14 mouse cellular contexts compared by ENCODE assay signal in the genomic region with DNA sequence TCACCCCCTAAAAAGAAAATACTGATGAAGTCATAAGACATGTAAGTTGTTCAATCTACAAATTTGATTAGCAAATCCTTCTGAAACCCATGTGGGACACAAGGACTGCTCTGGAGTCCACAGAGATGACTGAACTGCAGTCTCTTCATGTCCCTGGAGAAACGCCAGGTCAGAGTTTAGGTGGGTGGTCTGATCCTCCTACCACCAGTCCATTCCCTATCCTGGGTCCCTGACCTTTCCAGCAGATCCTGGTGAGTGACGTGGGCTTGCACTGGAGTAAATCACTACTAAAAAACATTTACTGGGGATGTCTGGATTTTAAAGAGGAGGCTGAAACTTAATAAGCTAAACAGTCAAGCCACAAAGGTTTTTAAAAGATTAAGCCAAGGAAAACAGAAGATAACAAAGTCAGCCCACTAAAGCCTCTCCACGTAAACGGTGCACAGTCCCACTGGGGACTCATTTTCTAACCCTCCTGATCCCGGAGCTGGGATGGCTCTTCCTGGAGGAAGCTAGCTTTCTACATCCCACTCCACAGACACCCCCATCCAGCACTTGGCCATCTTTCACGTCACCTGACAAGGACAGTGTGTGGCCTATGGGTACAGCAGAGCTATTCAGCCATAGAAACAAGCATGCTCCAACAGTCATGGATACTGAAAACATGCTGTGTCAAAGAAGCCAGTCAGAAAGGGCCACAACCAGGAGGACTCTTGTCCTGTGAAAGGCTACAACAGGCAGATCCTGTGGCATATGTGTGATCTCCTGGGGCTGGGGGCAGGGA. TPM values are rescaled to one million over a fixed set of nuclear protein-coding genes. Genes with fewer than 3 reads are reported as not detected.
A peak's percentile ranks its signal among the peaks of the same experiment; 100 is the strongest.
DNase-seq lines count a peak whose midpoint lies in the region; ATAC-seq and TF ChIP-seq lines count a peak whose summit lies in the region.
"Had no signal": no experiment of that assay in that cellular context is flagged by ENCODE, and none has a peak within 500 bp of the region (broad histone marks: within the 10 kb centered on the region; RNA-seq: fewer than 3 reads in every experiment).

No protein-coding gene starts in this region.

- no peaks in the 10 kb centered on the region for H3K9me3 ChIP-seq in erythroblast, embryonic 14.5 days (ENCODE audit: control insufficient read depth, low read length)
- no peaks in the 10 kb centered on the region for H3K9me3 ChIP-seq in kidney, embryonic 15.5 days (replicated peaks)
- no peaks in the 10 kb centered on the region for H3K9me3 ChIP-seq in MEL (replicated peaks; ENCODE audit: insufficient read depth, low read length)
- no peaks in the 10 kb centered on the region for H3K9me3 ChIP-seq in liver, embryonic 14.5 days (ENCODE audit: control insufficient read depth, low read length)
- H3K9me3 ChIP-seq: forebrain, embryonic 12.5 days; limb, embryonic 12.5 days had no signal

- 38% methylated on average over 6 of the region's 6 CpGs for WGBS in kidney, embryonic 15.5 days
- 50% methylated on average over 6 of the region's 6 CpGs for WGBS in liver, embryonic 14.5 days (ENCODE audit: insufficient replicate concordance)

- no peak for TF ChIP-seq POLR2A in MEL (IDR thresholded peaks at IDR 0.05; ENCODE audit: control insufficient read depth in 1 of 2, insufficient read depth in 1 of 2, low read depth in 1 of 2, low read length in 2 of 2, poor library complexity in 1 of 2)

- DNase-seq in kidney, adult 11 months, result no peak
- peak; percentile 14 for DNase-seq in MEL (ENCODE audit: low read depth, low spot score)
- no peak for DNase-seq in liver, embryonic 14.5 days (ENCODE audit: low read depth in 3 of 3, low spot score in 3 of 3)
- DNase-seq in thymus, postnatal 25 days, result no peak
- no peak for DNase-seq in gastrocnemius, postnatal 4 days (ENCODE audit: low spot score in 2 of 2)
- DNase-seq: cerebellum, postnatal 25 days; thymus, adult 18-20 months had no signal

- peak overlapping the region; percentile 17 for H3K4me3 ChIP-seq in erythroblast, embryonic 14.5 days (replicated peaks)
- no peak overlapping the region for H3K4me3 ChIP-seq in kidney, embryonic 15.5 days (replicated peaks)
- no peak overlapping the region for H3K4me3 ChIP-seq in MEL (ENCODE audit: control insufficient read depth in 1 of 2, insufficient read depth in 1 of 2, low read depth in 2 of 2, low read length in 2 of 2)
- H3K4me3 ChIP-seq in liver, embryonic 14.5 days (ENCODE audit: insufficient read depth in 1 of 2, low read depth in 2 of 2, low read length in 2 of 2), result no peak overlapping the region
- H3K4me3 ChIP-seq: forebrain, embryonic 12.5 days; layer of hippocampus, adult 2 months; limb, embryonic 12.5 days had no signal

- TF ChIP-seq RAD21 in MEL (IDR thresholded peaks at IDR 0.05; ENCODE audit: low read depth, low read length), result no peak

- 0 out of 2 replicates have a peak overlapping the region, but pooled peaks have one; percentile 21 for H3K9ac ChIP-seq in kidney, embryonic 15.5 days
- no peak overlapping the region for H3K9ac ChIP-seq in MEL (ENCODE audit: control insufficient read depth, low read depth, low read length, poor library complexity, severe bottlenecking)
- no peak overlapping the region for H3K9ac ChIP-seq in liver, embryonic 14.5 days (replicated peaks)
- H3K9ac ChIP-seq: forebrain, embryonic 12.5 days; limb, embryonic 12.5 days had no signal

- no peaks in the 10 kb centered on the region for H3K27me3 ChIP-seq in erythroblast, embryonic 14.5 days (ENCODE audit: control insufficient read depth)
- no peaks in the 10 kb centered on the region for H3K27me3 ChIP-seq in kidney, embryonic 15.5 days
- no peaks in the 10 kb centered on the region for H3K27me3 ChIP-seq in MEL (ENCODE audit: control insufficient read depth in 1 of 2, insufficient read depth in 2 of 2, low read length in 2 of 2)
- H3K27me3 ChIP-seq in liver, embryonic 14.5 days (ENCODE audit: control insufficient read depth, insufficient read depth, low read length), result no peaks in the 10 kb centered on the region
- H3K27me3 ChIP-seq: forebrain, embryonic 12.5 days; limb, embryonic 12.5 days had no signal

- H3K36me3 ChIP-seq in erythroblast, embryonic 14.5 days (ENCODE audit: control insufficient read depth), result peaks cover 11% of the 10 kb centered on the region
- no peaks in the 10 kb centered on the region for H3K36me3 ChIP-seq in kidney, embryonic 15.5 days
- H3K36me3 ChIP-seq in MEL (ENCODE audit: control insufficient read depth in 1 of 2, insufficient read depth in 2 of 2, low read length in 2 of 2), result peaks cover 0 to 11% of the 10 kb centered on the region in 2 experiments; a peak in 2 of 4 replicates
- no peaks in the 10 kb centered on the region for H3K36me3 ChIP-seq in liver, embryonic 14.5 days (replicated peaks; ENCODE audit: control insufficient read depth, insufficient read depth, low read depth)
- H3K36me3 ChIP-seq: forebrain, embryonic 12.5 days had no signal

- peak overlapping the region; percentile 33; the same call in 1 of the 2 replicates for H3K27ac ChIP-seq in kidney, embryonic 15.5 days
- H3K27ac ChIP-seq in MEL (ENCODE audit: control insufficient read depth, low read depth, low read length), result no peak overlapping the region
- H3K27ac ChIP-seq in liver, embryonic 14.5 days, result no peak overlapping the region
- H3K27ac ChIP-seq: forebrain, embryonic 12.5 days; layer of hippocampus, adult 2 months; limb, embryonic 12.5 days had no signal

- H3K4me2 ChIP-seq in kidney, embryonic 15.5 days, result 0 out of 2 replicates have a peak overlapping the region, but pooled peaks have one; percentile 4
- H3K4me2 ChIP-seq in liver, embryonic 14.5 days (ENCODE audit: low read depth), result peak overlapping the region; percentile 11; the same call in 1 of the 2 replicates
- H3K4me2 ChIP-seq: forebrain, embryonic 12.5 days; limb, embryonic 12.5 days had no signal

- no peak for ATAC-seq in erythroblast, adult 5-6 weeks (replicated peaks; ENCODE audit: low FRiP score, poor library complexity, severe bottlenecking)
- no peak for ATAC-seq in kidney, embryonic 15.5 days (replicated peaks; ENCODE audit: low FRiP score)
- ATAC-seq in liver, embryonic 14.5 days (ENCODE audit: insufficient read depth), result no peak
- ATAC-seq: CD4-positive, CD25-positive, alpha-beta regulatory T cell, adult 4 months had no signal

- TF ChIP-seq EP300 in MEL (IDR thresholded peaks at IDR 0.05; ENCODE audit: low read depth in 1 of 2, low read length in 2 of 2), result no peak
- TF ChIP-seq EP300 in liver, embryonic 14.5 days (IDR thresholded peaks at IDR 0.05; ENCODE audit: low read depth), result no peak

- no peak for TF ChIP-seq CTCF in MEL (IDR thresholded peaks at IDR 0.05 in 2 of 3, conservative IDR thresholded peaks at IDR 0.05 in 1 of 3; ENCODE audit: control insufficient read depth in 1 of 3, insufficient read depth in 1 of 3, low read depth in 2 of 3, low read length in 3 of 3, poor library complexity in 1 of 3, severe bottlenecking in 1 of 3)
- no peak for TF ChIP-seq CTCF in liver, embryonic 14.5 days (IDR thresholded peaks at IDR 0.05; ENCODE audit: low read depth)

- peaks cover 8% of the 10 kb centered on the region for H3K79me2 ChIP-seq in MEL (ENCODE audit: control insufficient read depth, insufficient read depth, low read length, poor library complexity)

- H3K4me1 ChIP-seq in erythroblast, embryonic 14.5 days (ENCODE audit: control insufficient read depth), result peaks cover 42% of the 10 kb centered on the region
- H3K4me1 ChIP-seq in kidney, embryonic 15.5 days, result peaks cover 41% of the 10 kb centered on the region
- peaks cover 11 to 12% of the 10 kb centered on the region in 2 experiments for H3K4me1 ChIP-seq in MEL (ENCODE audit: control insufficient read depth in 1 of 2, insufficient read depth in 2 of 2, low read length in 2 of 2)
- peaks cover 11 to 39% of the 10 kb centered on the region in 2 experiments for H3K4me1 ChIP-seq in liver, embryonic 14.5 days (replicated peaks; ENCODE audit: control insufficient read depth in 2 of 2, insufficient read depth in 2 of 2, low read length in 1 of 2)

TF ChIP-seq in MEL, 35 proteins besides CTCF, POLR2A, EP300 and RAD21:
- TF ChIP-seq MXI1 (IDR thresholded peaks at IDR 0.05; ENCODE audit: low read depth, low read length) (0 out of 2 replicates have a peak, but pooled peaks have one; percentile 19), ZMIZ1 (IDR thresholded peaks at IDR 0.05; ENCODE audit: low read depth, low read length) (no peak), RCOR1 (IDR thresholded peaks at IDR 0.05; ENCODE audit: low read depth, low read length) (peak; percentile 39; the same call in 1 of the 2 replicates), BHLHE40 (IDR thresholded peaks at IDR 0.05; ENCODE audit: borderline replicate concordance, low read depth, low read length) (no peak), NRF1 (IDR thresholded peaks at IDR 0.05; ENCODE audit: insufficient read depth, low read depth, low read length, poor library complexity, severe bottlenecking) (no peak)

RNA-seq across cellular contexts. Expression of gene Vps26c, which starts 2.8 kb away (rescaled TPM):
- polyA plus RNA-seq in erythroblast, embryonic 14.5 days (2012), result 0.06 and 0.20 TPM in 2 replicates
- 5.2 and 8.4 TPM in 2 replicates for total RNA-seq in erythroblast, adult 5-6 weeks (2015; ENCODE audit: low replicate concordance)
- total RNA-seq in erythroblast, adult 5-6 weeks (2017; ENCODE audit: low replicate concordance), result 4.5 and 19.8 TPM in 2 replicates
- 56.4 and 59.3 TPM in 2 replicates for polyA plus RNA-seq in kidney, embryonic 15.5 days (2015; fragmentation: Nextera tagmentation; extraction: Ambion mirVana)
- total RNA-seq in MEL (2012; rRNA removed), result 20.9 and 23.2 TPM in 2 replicates
- 10 to 100 TPM in 1 of 2 experiments, not detected in 1; 23.7 TPM for polyA plus RNA-seq in MEL (2012; ENCODE audit: insufficient read depth in 1 of 2, insufficient read length in 2 of 2, low read depth in 1 of 2, low replicate concordance in 2 of 2, missing spikeins in 1 of 2)
- 12.2 and 13.3 TPM in 2 replicates for polyA plus RNA-seq in liver, embryonic 14.5 days (2012; rRNA removed)
- 18.3 and 18.8 TPM in 2 replicates for polyA plus RNA-seq in liver, embryonic 14.5 days (2014; fragmentation: Nextera tagmentation; extraction: Ambion mirVana)
- total RNA-seq in gastrocnemius, postnatal 4 days (2021), result 10 to 100 TPM; 36.0 TPM

RNA-seq across cellular contexts. Expression of gene Dyrk1a, which starts 46.0 kb away (rescaled TPM):
- 1.7 and 2.2 TPM in 2 replicates for polyA plus RNA-seq in erythroblast, embryonic 14.5 days (2012)
- 34.3 and 65.1 TPM in 2 replicates for total RNA-seq in erythroblast, adult 5-6 weeks (2015; ENCODE audit: low replicate concordance)
- 60.3 and 66.8 TPM in 2 replicates for total RNA-seq in erythroblast, adult 5-6 weeks (2017; ENCODE audit: low replicate concordance)
- polyA plus RNA-seq in kidney, embryonic 15.5 days (2015; fragmentation: Nextera tagmentation; extraction: Ambion mirVana), result 8.7 and 9.7 TPM in 2 replicates
- 22.6 and 27.5 TPM in 2 replicates for total RNA-seq in MEL (2012; rRNA removed)
- 100 to 1,000 TPM in 1 of 2 experiments, 10 to 100 TPM in 1; 34.7 to 126 TPM for polyA plus RNA-seq in MEL (2012; ENCODE audit: insufficient read depth in 1 of 2, insufficient read length in 2 of 2, low read depth in 1 of 2, low replicate concordance in 2 of 2, missing spikeins in 1 of 2)
- polyA plus RNA-seq in liver, embryonic 14.5 days (2012; rRNA removed), result 7.5 and 9.2 TPM in 2 replicates
- polyA plus RNA-seq in liver, embryonic 14.5 days (2014; fragmentation: Nextera tagmentation; extraction: Ambion mirVana), result 5.0 and 5.6 TPM in 2 replicates
- total RNA-seq in gastrocnemius, postnatal 4 days (2021), result 100 to 1,000 TPM; 114 to 123 TPM
